Mouse (Mus musculus) kidney, postnatal 14 days (tissue): ENCODE results near the gene Olfr644.

ENCODE experiments used
- DNase-seq: peaks from one replicate; pipeline ENCODE4 v3.0.0; 2022; ENCODE audit warnings: mixed read lengths

Olfr644 gene

GRCm38 (mm10) chr7:104071769-104072168 lies at the start of gene Olfr644:
Gene Olfr644, minus strand, starts transcription at chr7:104071869.
- DNase-seq: no peak

GRCm38 (mm10) chr7:104104757-104104972 lies 33.0 kb upstream of the Olfr644 start, which contains the start of gene Olfr646:
Gene Olfr646, plus strand, starts transcription at chr7:104104873.
- DNase-seq: no peak

GRCm38 (mm10) chr7:104103913-104104756 lies 32.5 kb upstream of the Olfr644 start:
- DNase-seq: no peak

- DNase-seq: no peak
Observed at GRCm38 (mm10) chr7:104085365-104085764, 13.7 kb upstream of the Olfr644 start, which contains the start of gene Olfr645. Gene Olfr645, minus strand, starts transcription at chr7:104085465.

GRCm38 (mm10) chr7:104061345-104061744 lies 10.3 kb downstream of the Olfr644 start, which contains the start of gene 4930516K23Rik:
Gene 4930516K23Rik, minus strand, starts transcription at chr7:104061445.
- DNase-seq: no peak

- DNase-seq: no peak
Observed at GRCm38 (mm10) chr7:104059215-104059614, 12.5 kb downstream of the Olfr644 start.

- no peak for DNase-seq
Observed at GRCm38 (mm10) chr7:104052566-104052965, 19.1 kb downstream of the Olfr644 start, which contains the start of gene Olfr642. Gene Olfr642, minus strand, starts transcription at chr7:104052666.

GRCm38 (mm10) chr7:104050745-104051144 lies 20.9 kb downstream of the Olfr644 start:
- DNase-seq: no peak

- DNase-seq: no peak
Observed at GRCm38 (mm10) chr7:104035145-104035544, 36.5 kb downstream of the Olfr644 start, which contains the start of gene Olfr641. Gene Olfr641, plus strand, starts transcription at chr7:104035445.

- DNase-seq: no peak
Observed at GRCm38 (mm10) chr7:104026978-104027377, 44.7 kb downstream of the Olfr644 start.

GRCm38 (mm10) chr7:104025473-104025872 lies 46.2 kb downstream of the Olfr644 start, which contains the start of gene Olfr640:
Gene Olfr640, minus strand, starts transcription at chr7:104025573.
- no peak for DNase-seq

- no peak for DNase-seq
Observed at GRCm38 (mm10) chr7:104021651-104022050, 50.0 kb downstream of the Olfr644 start.

GRCm38 (mm10) chr7:104018953-104019352 lies 52.7 kb downstream of the Olfr644 start:
- no peak for DNase-seq

GRCm38 (mm10) chr7:104017203-104017602 lies 54.5 kb downstream of the Olfr644 start, which contains the start of gene Olfr639:
Gene Olfr639, minus strand, starts transcription at chr7:104017303.
- DNase-seq: no peak
